ENCODE assay signal across 9 mouse cellular contexts in genomic region chr7:125560146-125560785, GRCm38 (mm10). TPM values are rescaled to one million over a fixed set of nuclear protein-coding genes. Genes with fewer than 3 reads are reported as not detected.
DNase-seq lines count a peak whose midpoint lies in the region; ATAC-seq lines count a peak whose summit lies in the region.
"Had no signal": no experiment of that assay in that cellular context is flagged by ENCODE, and none has a peak within 500 bp of the region (broad histone marks: within the 10 kb centered on the region; RNA-seq: fewer than 3 reads in every experiment).

No protein-coding gene starts in this region.

- no peaks in the 10 kb centered on the region for H3K9me3 ChIP-seq in heart, embryonic 11.5 days (replicated peaks; ENCODE audit: control insufficient read depth, low read length)
- no peaks in the 10 kb centered on the region for H3K9me3 ChIP-seq in forebrain, embryonic 11.5 days (ENCODE audit: control insufficient read depth, low read length)
- H3K9me3 ChIP-seq: limb, embryonic 13.5 days had no signal

- no peaks in the 10 kb centered on the region for H3K36me3 ChIP-seq in heart, embryonic 11.5 days (ENCODE audit: control insufficient read depth, insufficient read depth, low read length)
- no peaks in the 10 kb centered on the region for H3K36me3 ChIP-seq in forebrain, embryonic 11.5 days (ENCODE audit: control insufficient read depth, insufficient read depth, low read length)
- H3K36me3 ChIP-seq: limb, embryonic 13.5 days had no signal

- H3K27ac ChIP-seq in heart, embryonic 11.5 days (ENCODE audit: low read depth, low read length): no peak overlapping the region
- H3K27ac ChIP-seq in forebrain, embryonic 11.5 days (ENCODE audit: low read depth, low read length): no peak overlapping the region
- H3K27ac ChIP-seq: limb, embryonic 13.5 days had no signal

- WGBS in heart, embryonic 11.5 days (ENCODE audit: insufficient replicate concordance): 84% methylated on average over 7 of the region's 7 CpGs
- 82% methylated on average over 7 of the region's 7 CpGs for WGBS in forebrain, embryonic 11.5 days

- H3K4me3 ChIP-seq in heart, embryonic 11.5 days (ENCODE audit: low read depth, low read length): no peak overlapping the region
- H3K4me3 ChIP-seq in forebrain, embryonic 11.5 days (ENCODE audit: low read depth, low read length): no peak overlapping the region
- H3K4me3 ChIP-seq: limb, embryonic 13.5 days had no signal

- H3K4me2 ChIP-seq in heart, embryonic 11.5 days: no peak overlapping the region
- no peak overlapping the region for H3K4me2 ChIP-seq in forebrain, embryonic 11.5 days (ENCODE audit: low read depth, low read length, severe bottlenecking)
- H3K4me2 ChIP-seq: limb, embryonic 13.5 days had no signal

- H3K9ac ChIP-seq in heart, embryonic 11.5 days (ENCODE audit: low read depth, low read length): peak overlapping the region; percentile 23; the same call in 1 of the 2 replicates
- H3K9ac ChIP-seq in forebrain, embryonic 11.5 days (ENCODE audit: low read length): no peak overlapping the region
- H3K9ac ChIP-seq: limb, embryonic 13.5 days had no signal

- ATAC-seq in heart, embryonic 11.5 days (replicated peaks; ENCODE audit: insufficient number of reproducible peaks, low FRiP score, low TSS enrichment): no peak
- ATAC-seq in forebrain, embryonic 11.5 days (replicated peaks; ENCODE audit: low FRiP score): no peak

- peaks cover 2% of the 10 kb centered on the region; the same call in 1 of the 2 replicates for H3K27me3 ChIP-seq in heart, embryonic 11.5 days (ENCODE audit: control insufficient read depth, insufficient read depth, low read length)
- no peaks in the 10 kb centered on the region for H3K27me3 ChIP-seq in forebrain, embryonic 11.5 days (ENCODE audit: control insufficient read depth, insufficient read depth, low read length)
- H3K27me3 ChIP-seq: limb, embryonic 13.5 days had no signal

- DNase-seq in cerebellum, adult 9-10 months: peak; percentile 38
- DNase-seq in cerebellum, adult 11 months: no peak
- DNase-seq in ovary, adult 18-20 months (ENCODE audit: low spot score): peak; percentile 58
- DNase-seq in ovary, postnatal 14 days (ENCODE audit: low spot score): no peak
- peak; percentile 74 to 87 for DNase-seq in lung, postnatal 4 days
- DNase-seq in T-cell, adult 2 months (ENCODE audit: low spot score): no peak
- DNase-seq in forebrain, embryonic 11.5 days (ENCODE audit: low spot score): no peak

- H3K4me1 ChIP-seq in heart, embryonic 11.5 days (ENCODE audit: control insufficient read depth, insufficient read depth, low read length): peaks cover 6% of the 10 kb centered on the region
- no peaks in the 10 kb centered on the region for H3K4me1 ChIP-seq in forebrain, embryonic 11.5 days (replicated peaks; ENCODE audit: control insufficient read depth, insufficient read depth, low read length)

RNA-seq across cellular contexts. Expression of gene Il4ra, which starts 8.3 kb away (rescaled TPM):
- 1.5 and 1.6 TPM in 2 replicates for polyA plus RNA-seq in heart, embryonic 11.5 days (2014; fragmentation: Nextera tagmentation; extraction: Ambion mirVana)
- 2.9 and 4.1 TPM in 2 replicates for polyA plus RNA-seq in forebrain, embryonic 11.5 days (2014; fragmentation: Nextera tagmentation; extraction: Ambion mirVana)

RNA-seq across cellular contexts. Expression of gene Il21r, which starts 43.0 kb away (rescaled TPM):
- 0.10 TPM in 1 of 2 replicates, not detected in the other for polyA plus RNA-seq in heart, embryonic 11.5 days (2014; fragmentation: Nextera tagmentation; extraction: Ambion mirVana)
- polyA plus RNA-seq in forebrain, embryonic 11.5 days (2014; fragmentation: Nextera tagmentation; extraction: Ambion mirVana): 0.20 and 0.36 TPM in 2 replicates

Comparison
In these comparisons a context has a peak if more than half of its experiments do, and no peak if none do; other contexts are left out.
1. DNase-seq: peak in cerebellum, adult 9-10 months (single experiment), ovary, adult 18-20 months (single experiment) and lung, postnatal 4 days (2 of 2); none in cerebellum, adult 11 months (single experiment), ovary, postnatal 14 days (single experiment), T-cell, adult 2 months (single experiment) and forebrain, embryonic 11.5 days (single experiment).